Mouse (Mus musculus) ovary, postnatal 36 days (tissue): Measurements from ENCODE around the gene Nfkbid.

Source experiments
- DNase-seq: peaks from one replicate; pipeline ENCODE4 v3.0.0; 2022; ENCODE audit warnings: low spot score, mixed read lengths

Gene Nfkbid

DNA sequence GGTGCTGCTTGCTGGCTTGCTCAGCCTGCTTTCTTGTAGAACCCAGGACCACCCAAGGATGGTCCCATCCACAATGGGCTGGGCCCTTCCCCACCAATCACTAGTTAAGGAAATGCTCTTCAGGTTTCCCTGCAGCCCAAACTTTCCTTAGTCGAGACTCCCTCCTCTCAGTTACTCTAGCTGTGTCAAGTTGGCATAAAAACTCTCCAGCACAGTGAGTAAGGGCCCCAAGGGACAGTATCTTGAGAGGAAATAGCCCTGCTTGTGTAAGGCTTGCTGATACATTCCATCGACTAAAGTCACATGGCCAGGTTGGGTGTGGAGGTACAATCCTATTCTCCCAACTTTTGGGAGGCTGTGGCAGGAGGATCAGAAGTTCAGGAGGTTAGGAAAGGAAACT lies 8.7 kb downstream of the Nfkbid start:
- DNase-seq: no peak

DNA sequence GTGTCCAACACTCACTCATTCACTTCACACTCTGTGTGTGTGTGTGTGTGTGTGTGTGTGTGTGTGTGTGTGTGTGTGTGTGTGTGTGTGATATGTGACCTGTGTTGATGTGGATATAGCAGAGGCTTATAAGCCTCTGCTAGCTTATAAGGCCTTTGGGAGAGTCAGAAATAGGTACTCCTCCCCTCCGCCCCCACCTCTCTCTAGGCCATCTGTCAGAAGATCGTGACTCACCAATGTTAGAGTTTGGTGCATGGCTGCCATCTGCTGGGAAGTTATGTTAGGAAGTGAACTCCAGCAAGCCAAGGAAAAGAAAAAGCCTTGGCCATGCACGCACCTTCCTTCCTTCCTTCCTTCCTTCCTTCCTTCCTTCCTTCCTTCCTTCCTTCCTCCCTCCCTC lies 10.3 kb downstream of the Nfkbid start:
- no peak for DNase-seq

DNA sequence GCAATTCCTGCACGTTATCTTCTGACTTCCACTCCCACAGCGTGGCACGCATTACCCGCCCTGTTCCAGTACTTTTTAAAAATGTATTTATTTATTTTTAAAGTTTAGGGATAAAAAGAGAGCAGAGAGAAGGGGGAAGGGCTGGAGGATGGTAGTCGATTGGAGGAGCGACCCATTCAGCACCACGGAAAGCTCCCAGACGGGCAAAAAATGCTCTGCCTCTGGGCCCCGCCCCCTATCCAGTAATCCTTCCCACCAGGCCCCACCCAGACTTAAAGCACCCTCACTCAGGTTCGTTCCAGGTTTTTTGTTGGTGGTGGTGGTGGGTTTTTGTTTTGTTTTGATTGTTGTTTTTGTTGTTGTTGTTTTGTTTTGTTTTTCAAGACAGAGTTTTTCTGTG lies 12.7 kb downstream of the Nfkbid start:
- peak; percentile 63 for DNase-seq

DNA sequence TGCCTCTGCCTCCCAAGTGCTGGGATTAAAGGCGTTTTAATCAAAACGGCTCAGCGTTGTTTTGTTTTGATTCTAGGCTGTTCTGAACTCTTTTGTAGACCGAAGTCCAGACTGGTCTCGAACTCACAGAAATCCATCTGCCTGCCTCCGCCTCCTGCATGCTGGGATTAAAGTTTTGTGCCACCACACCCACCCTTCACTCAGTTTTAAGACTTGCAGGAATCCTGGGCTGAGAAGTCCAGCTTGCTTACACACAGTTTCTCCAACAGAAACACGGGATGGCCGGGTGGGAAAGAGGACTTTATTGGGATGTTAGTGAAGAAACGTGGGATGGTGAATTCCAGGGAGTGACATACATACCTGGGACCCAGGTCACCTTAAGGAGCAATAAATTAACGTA lies 13.2 kb downstream of the Nfkbid start:
- DNase-seq: no peak

DNA sequence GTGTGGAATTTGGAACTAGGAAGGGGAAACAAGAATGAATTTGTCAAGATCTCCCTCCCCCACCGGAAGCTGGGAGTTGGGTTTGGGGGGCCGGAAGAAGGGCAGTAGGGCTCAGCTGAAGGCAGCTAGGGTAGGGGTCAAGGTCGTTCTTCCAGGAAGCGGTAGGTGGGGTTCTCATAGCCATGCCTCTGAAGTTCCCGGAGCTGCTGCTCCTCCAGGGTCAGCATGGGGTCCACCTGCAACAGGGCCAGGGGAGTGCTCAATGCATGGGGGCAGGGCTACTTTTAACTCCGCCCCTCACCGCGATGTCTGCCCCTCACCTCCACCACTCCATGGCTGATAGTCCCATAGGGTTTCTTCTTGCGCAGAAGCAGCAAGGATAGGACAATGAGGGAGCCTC lies 13.6 kb downstream of the Nfkbid start:
- DNase-seq: no peak

DNA sequence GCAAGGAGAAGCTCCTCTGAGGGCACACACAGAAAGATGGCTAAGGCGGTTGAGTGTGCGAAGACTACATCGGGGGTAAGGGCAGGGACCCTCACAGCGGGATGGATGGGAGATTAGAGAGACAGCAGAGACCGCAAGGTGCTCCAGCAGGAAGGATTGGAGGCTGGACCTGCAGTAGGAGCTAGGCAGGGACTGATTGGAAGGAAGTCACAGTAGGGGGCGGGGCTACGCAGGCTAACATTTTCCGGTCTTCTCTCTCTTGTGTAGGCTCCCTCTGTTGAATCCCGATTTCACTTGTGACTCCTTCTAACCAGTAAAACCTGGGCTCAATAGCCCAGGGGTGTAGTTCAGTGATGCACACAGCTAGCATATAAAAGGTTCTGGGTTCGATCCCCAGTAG lies 15.3 kb downstream of the Nfkbid start:
- DNase-seq: no peak

DNA sequence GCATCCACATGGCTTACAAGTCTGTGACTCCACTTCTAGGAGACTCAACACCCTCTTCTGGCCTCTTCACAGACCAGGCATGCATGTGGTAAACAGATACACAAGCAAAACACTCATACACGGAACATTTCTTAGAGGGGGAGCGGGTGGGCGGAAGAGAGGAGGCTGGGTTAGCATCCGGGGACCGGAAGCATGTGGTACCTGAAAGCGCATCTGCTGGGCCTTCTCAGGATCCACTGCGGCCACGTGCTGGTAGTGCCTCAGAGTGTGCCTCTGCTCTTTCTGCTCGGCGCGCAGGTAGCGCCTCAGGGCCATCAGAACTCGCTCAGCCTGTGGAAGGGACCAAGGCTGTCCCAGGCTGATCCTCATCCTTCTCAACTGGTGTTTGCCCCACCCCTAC lies 18.2 kb downstream of the Nfkbid start:
- no peak for DNase-seq

DNA sequence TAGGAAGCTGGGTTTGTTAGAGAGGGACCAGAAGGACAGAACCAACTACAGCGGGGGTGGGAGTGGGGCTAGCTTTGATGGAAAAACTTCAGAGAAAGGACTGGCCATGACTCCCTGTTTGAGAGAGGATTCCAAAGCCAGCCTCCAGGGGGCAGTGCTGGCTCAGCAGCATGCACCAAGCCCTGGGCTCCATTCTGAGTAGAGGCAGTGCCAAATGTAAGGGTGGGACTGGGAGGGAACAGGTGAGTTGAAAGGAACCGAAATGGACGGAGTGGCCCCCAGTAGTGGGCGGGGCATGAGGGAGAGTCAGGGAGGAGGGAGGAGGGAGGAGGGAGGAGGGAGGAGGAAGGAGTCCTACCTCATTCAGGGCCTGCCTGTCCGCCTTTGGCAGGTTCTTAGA lies 19.2 kb downstream of the Nfkbid start:
- peak; percentile 39 for DNase-seq

DNA sequence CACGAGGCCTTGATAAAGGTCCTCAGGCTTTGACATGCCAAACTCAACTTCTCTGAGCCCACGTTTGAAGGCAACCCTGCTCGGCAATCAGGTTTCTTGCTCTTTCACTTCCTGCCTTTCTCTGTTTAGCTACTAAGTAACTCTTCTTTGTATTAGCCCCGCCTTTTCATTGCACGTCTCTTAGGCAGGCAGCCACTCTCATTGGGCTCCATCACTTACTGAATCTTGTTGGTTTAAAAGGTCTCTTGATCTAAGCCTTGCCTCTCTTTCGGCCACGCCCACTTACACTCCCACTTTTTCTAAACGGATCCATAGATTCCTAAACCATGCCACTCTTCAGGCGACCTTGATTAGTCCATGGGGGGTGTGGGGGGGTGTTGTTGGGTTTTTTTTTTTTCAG lies 22.2 kb downstream of the Nfkbid start:
- DNase-seq: no peak

DNA sequence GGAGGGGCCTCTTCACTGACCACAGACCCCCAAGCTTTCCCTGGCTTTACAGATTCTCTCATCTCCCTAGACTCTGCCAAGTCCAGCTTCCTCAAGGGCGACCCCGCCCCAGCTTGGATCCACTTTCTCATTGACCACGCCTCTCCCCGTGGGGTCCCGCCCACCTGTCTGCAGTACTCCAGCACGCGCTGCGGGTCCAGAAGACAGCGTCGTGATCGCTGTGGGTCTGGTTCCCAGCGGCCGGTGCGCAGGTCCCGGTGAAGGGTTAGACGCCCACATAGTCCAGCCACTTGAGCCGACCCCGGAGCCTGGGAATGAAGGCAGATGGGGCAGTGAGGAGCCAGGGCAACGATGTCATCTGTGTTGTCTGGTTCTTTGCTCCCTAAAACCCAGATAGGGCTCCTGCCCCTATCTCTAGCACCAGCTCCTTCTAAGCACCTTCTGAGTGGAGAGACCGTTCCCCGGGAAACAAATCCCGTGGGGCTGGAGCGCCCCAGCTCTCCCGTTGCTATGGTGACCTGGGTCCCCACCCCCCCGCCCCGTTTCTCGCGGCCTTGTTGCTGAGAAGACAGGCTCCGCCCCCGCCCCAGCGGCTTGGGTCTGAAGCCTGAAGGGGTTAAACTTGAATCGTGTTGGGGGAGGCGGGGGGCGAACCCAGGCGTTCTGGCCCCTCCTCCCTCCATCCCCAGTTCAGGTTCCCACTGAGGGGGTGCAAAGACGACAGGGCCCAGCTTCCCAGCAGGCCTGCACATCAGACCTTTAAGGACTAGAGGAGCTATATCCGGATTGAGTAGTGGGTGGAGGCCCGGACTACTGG lies 22.8 kb downstream of the Nfkbid start:
- DNase-seq: peak; percentile 38

DNA sequence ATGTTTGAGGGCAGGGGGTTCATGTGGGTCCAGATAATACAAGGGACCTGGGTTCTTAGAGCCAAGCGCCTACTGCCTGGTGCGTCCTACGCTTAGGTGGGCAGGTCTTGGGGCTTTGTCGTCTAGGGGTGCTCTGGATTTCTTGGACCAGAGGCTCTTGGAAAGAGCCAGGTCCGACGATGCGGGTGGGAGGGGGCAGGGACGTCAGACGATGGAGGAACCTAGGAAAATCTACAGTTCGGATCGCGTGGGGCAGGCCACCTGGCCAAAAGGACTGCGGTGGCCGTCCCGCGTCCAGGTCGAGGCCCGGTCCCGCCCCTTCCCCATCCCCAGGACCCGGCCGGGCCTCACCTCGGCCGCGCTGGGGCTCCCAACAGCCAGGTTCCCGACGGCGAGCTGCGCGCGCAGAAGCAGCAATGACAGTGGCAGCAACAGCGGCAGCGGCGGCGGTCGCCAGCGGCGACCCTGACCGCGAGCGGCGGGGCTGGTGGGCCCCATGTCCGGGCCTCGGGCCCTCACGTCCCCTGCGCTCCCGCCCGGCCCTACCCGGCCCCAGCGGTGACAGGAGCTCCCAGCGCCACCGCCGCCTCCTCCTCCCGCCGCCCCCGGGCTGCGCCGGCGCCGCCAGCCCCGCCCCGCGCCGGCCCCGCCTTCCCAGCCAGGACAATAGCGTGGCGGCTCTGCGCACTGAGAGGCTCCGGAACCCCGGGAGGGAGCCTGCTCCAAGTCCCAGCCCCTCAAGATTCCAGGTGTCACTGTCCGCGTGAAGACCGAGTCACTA lies 23.6 kb downstream of the Nfkbid start, which contains the start of gene Aplp1:
Gene Aplp1 (minus strand): TSS at position 565 of the 781 bp plus-strand sequence.
- peak; percentile 52 for DNase-seq

DNA sequence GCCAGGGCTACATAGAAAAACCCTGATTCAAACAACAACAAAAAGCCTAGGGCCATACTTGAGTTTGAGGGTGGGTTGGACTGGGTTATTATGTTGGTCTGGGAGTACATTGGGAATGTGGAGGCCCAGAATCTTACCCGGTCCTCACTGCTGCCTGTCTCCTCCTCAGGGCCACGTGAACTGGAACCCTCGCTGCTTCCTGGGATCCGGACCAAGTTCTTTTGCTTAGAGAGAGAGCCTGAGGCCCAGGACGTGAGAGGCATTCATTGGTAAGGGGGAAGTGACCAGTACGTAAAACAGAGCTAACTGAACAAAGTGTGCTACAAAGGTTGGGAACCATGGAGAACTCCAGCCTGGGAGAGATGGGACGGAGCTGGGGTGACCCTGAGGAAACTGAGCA lies 28.7 kb downstream of the Nfkbid start:
- DNase-seq: no peak

DNA sequence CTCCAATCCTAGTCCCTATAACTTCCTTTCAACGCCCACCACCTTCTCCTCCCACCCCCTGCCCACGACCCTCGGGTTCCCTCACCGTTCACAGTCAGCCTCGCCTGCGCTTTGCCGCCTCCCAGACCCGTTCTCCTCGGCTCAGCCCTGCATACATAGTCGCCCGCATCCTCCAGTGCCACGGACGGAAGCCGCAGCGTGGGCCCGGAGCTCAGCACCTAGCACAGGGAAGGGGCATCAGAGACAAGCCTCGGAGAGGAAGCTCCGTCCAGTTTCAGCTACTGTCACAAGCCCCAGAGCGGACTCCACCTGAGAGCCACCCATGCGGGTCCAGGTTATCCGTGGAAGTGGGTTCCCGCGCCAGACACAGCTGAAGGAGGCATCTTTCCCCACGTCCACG lies 31.8 kb downstream of the Nfkbid start:
- DNase-seq: no peak

DNA sequence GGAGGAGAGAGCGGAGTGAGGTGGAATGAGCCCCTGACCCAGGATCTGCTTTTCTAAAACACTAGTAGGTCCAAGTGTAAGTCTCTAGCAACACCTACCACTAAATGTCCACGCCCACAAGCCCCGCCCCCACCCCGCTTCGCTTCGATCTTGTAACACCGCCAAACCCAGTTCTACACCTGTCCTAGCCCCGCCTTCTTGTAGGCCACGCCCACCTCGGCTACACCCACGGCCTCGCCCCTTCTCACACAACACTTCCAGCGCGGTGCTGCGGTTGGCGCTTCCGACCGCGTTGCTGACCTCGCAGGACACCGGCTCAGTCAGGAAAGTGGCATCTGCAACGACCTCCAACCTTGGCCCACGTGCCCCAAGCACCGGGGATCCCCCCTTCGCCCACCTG lies 32.2 kb downstream of the Nfkbid start:
- no peak for DNase-seq

DNA sequence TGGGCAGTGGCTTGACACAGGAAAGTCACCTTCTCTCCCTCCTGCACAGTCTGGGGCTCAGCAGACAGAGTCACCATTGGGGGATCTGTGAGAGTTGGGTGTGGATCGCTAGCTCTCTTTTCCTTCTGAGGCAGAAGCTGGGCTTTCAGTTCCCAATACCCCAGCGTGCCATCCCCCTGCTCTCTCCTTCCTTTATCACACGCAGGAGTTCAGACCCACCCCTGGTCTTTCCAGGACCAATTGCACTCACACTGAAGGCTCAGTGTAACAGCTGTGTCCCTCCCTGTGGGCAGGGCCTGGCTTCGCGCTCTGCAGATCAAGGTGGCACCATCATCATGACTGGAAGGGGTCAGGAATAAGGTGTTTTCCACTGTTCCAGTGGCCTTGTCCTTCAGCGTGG lies 32.7 kb downstream of the Nfkbid start:
- no peak for DNase-seq

DNA sequence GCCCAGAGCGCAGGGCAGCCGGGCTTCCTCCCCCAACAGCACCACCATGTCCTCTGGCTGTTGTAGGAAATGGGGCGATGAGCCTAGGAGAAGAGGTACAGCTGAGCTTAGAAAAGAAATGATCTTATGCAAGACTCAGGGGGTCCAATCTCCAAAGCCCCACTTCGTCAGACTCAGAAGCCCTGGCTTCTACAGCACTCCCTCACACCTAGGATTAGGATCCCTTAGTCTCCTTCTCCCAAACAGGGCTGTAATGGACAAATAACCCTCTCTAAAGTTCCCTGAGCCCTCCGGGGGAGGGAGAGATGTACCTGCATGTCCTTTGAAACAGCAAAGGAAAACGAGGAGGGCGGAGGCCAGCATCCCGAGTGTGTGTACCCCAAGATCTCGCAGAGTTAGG lies 35.0 kb downstream of the Nfkbid start:
- DNase-seq: no peak

DNA sequence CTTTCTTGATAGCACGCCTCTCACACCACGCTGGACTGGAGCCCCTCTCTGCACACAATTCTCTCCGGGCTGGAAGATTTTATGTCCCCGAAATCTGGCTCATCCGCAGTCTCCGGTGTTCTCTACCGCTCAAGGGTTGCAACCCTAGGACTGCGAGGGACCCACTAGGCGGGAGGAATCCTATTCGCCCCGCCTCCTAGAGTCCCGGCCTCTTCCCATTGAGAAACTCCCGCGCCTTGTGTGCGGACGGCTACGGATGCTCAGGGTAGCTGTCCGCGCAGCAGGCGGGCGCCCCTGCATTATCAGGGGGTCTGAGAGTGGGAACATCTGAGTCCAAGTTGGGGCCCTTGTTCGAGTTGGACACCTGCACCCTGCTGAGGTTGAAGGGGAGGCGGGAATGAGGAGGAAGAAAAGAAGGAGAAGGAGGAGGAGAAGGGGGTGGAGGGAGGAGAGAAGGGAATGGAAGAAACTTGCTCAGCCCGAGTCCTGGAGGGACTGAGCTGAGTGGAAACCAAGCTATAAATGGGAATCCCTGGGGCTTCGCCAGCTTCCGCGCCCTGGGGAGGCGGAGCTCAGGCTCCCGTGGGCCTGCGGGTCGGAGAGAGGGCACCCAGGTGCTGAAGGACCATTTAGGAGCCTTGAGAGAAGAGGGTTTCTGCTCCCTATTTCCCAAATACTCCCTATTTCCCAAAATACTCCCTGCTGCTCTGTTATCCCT lies 35.5 kb downstream of the Nfkbid start:
- DNase-seq: no peak

DNA sequence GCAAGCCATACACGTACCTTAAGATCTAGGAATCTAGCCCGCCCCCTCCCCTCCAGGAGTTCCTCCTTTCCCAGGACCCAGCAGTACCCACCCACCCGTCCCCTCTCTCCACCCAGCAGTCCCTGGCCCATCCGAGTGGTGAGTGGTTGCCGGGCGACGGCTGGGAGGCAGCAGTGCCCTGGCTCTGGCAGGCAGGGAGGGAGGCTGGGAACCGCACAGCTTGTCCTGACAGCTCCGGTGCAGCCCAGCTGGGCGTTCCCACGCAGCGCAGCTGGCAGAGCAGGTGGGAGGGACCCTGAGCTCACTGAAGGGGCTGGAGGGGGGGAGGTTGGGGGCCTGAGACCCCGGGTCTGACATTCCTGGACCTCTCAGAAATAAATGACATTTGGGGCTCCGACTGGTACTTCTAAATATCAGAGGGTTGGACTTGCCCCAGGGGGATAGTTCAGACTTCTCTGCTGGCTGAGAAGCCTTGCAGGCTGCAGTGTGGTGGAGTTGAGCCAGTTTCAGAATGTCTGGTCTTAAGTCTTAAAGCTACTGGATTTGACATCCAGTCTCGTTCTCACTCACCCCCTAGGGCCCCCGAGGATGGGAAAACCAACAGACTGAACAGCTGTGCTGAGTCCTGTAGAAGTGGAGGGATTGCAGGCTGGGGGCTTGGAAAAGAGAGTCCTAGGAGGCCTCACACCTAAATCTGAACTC lies 36.2 kb downstream of the Nfkbid start, which contains the start of the genes Kirrel2 and Nphs1:
Gene Kirrel2 (minus strand): TSS at position 62 of the 702 bp plus-strand sequence.
Gene Nphs1 (plus strand): TSS at position 687 of the 702 bp plus-strand sequence.
- DNase-seq: no peak

DNA sequence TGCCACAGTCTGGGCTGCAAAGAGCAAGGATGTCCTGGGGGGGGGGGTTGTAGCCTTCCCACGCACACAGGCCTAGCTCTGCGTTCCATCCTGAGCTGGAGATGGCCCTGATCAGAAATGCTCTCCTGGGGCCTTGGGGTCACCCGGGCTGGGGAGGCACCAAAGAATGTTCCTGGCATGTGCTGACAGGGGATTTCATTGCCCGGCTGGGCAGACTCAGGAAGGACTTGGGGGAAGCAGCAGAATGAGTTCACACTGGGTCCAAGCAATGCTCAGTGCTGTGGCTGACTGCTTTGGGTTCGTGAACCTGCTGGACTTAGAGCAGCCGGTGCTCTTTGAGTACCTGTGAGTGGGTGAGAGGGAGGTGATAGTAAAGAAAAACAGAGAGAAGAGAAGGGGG lies 38.0 kb downstream of the Nfkbid start:
- no peak for DNase-seq

DNA sequence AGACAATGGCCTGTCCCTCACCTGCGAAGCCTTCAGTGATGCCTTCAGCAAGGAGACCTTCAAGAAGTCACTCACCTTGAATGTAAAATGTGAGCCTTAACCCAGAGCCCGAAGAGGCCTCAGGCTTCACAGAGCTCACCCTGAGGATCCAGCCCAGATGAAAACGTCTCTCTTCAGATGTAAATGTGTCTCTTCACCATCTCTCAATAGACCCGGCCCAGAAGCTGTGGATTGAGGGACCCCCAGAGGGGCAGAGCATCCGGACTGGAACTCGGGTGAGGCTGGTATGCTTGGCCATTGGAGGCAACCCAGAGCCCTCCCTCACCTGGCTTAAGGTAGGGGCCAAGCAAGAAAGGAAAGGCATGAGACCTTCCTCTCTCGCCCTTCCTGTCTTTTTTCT lies 42.0 kb downstream of the Nfkbid start:
- DNase-seq: no peak

DNA sequence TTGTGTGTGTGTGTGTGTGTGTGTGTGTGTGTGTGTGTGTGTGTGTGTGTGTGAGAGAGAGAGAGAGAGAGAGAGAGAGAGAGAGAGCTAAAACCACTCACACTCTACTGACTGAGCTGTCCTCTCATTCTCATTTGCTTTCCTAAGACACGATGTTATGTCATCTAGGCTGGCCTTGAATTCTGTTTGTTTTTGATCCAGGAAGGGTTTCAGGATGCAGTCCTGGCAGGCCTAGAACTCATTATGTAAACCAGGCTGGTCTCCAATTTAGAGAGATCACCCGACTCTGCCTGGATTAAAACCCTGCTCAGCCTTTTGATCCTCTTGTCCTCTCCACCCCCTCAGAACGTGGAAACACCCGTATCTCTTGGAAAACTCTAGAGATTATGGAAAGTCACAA lies 42.5 kb downstream of the Nfkbid start:
- no peak for DNase-seq

DNA sequence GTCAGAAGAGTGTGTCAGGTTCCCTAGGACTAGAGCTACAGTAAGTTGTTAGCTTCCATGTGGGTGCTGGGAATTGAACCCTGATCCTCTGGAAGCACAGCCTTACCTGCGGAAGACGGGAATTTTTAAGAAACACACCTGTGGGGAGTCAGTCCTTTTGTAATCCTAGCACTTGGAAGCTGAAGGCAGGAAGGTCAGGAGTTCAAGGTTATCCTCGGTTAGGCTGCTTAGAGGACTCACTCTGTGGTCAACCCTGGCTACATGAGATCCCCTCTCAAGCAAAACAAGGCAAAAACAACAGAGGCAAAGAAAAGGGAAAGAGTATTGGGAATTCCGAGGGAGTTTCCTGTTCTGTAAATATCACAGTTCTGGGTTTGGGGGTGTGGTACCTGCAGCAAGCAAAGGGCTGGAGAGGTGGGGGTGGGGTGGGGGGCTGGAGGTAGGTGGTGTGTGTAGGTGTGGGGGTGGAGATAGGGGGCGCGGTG lies 43.3 kb downstream of the Nfkbid start:
- DNase-seq: no peak
